Mouse (Mus musculus): ENCODE results near the gene Metap2. TPM values are rescaled to one million over a fixed set of nuclear protein-coding genes. Genes with fewer than 3 reads are reported as not detected.
A peak's percentile ranks its signal among the peaks of the same experiment; 100 is the strongest.

The Metap2 gene
- 112 and 126 TPM in 2 replicates for polyA plus RNA-seq (2015; fragmentation: Nextera tagmentation; extraction: Ambion mirVana)

DNA sequence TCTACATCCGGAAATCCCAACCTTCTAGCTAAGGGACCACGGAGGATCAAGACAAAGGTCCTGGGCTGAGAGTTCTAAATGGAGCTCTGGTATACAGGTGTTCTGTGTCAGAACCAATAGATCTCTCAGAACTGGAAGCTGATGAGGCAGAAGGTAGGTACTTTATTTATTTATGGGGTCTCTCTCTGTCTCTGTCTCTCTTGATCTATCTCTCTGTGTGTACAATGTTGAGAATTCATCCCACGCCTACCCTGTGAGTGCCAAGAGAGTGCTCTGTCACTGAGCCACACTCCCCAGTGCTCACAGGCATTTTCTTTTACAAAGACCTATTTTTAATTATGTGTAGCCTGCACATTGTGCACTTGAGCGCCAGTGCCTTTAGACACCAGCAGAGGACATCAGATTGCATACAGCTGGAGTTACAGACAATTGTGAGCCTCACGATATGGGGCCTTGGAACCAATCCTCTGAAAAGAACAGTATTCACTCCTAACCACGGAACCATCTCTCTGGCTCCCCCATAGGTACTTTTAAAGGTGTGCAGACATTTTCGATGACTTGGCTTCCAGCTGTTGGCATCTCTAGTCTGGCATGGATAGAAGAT lies at the start of gene Metap2:
TSS of gene Metap2 (minus strand) at position 51 of the 604 bp plus-strand sequence.
- no peaks in the 10 kb centered on the region for H3K36me3 ChIP-seq (ENCODE audit: control insufficient read depth, insufficient read depth, low read length)
- no peak within 1 kb of the TSS for H3K27ac ChIP-seq (replicated peaks)
- H3K9ac ChIP-seq (ENCODE audit: low read length): no peak within 1 kb of the TSS
- no peaks in the 10 kb centered on the region for H3K9me3 ChIP-seq (ENCODE audit: control insufficient read depth, low read length)
- 63% methylated on average over 7 of the region's 7 CpGs for WGBS
- DNase-seq (ENCODE audit: low spot score) (no peak), ATAC-seq (ENCODE audit: low FRiP score, low TSS enrichment) (no peak)
- H3K4me3 ChIP-seq (ENCODE audit: low read depth, low read length): no peak within 1 kb of the TSS
- H3K4me1 ChIP-seq (replicated peaks; ENCODE audit: control insufficient read depth, insufficient read depth): no peaks in the 10 kb centered on the region
- peak; percentile 19; the same call in 1 of the 2 replicates for TF ChIP-seq CTCF (IDR thresholded peaks at IDR 0.05; ENCODE audit: low read depth)
- TF ChIP-seq EP300 (optimal IDR thresholded peaks at IDR 0.05): no peak
- H3K27me3 ChIP-seq (ENCODE audit: control insufficient read depth, insufficient read depth, low read length): no peaks in the 10 kb centered on the region
- H3K4me2 ChIP-seq (replicated peaks; ENCODE audit: low read depth): no peak within 1 kb of the TSS

DNA sequence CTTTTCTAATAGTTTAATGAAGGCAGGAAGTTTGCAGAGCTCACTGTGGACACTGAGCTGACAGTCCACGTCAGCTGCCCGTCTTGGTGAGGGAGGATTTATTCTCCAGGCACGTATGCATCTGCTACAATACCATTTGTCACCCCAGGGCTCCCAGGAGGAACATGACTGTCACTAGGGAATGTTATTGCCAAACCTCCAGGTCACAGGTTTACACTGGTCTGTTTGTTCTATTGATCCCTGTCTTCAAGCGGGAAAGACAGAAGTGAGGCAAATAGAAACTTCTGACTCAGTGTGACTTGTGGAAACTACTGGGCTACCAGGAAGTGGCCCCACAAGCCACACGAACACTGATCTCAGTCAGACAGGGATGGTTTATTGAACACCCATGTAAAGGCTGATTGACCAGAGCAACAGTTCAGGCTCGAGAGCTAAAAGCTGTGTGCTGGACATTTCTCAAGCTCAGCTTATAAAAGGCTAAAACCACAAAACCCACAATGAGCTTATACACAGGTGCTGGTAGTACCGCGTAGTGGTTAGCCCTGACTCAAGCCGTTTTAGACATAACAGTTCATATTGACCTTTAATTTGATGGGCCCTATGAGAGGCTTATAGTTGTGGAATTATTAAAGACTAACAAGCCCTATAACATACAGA lies 49.1 kb upstream of the Metap2 start:
- Histone ChIP-seq H3K27ac (replicated peaks) (no peak overlapping the region), H3K9me3 (ENCODE audit: control insufficient read depth, low read length) (no peaks in the 10 kb centered on the region), H3K4me3 (ENCODE audit: low read depth, low read length) (no peak overlapping the region), H3K36me3 (ENCODE audit: control insufficient read depth, insufficient read depth, low read length) (no peaks in the 10 kb centered on the region), H3K4me1 (replicated peaks; ENCODE audit: control insufficient read depth, insufficient read depth) (no peaks in the 10 kb centered on the region; the same call in 1 of the 2 replicates), H3K27me3 (ENCODE audit: control insufficient read depth, insufficient read depth, low read length) (no peaks in the 10 kb centered on the region), H3K9ac (ENCODE audit: low read length) (no peak overlapping the region), H3K4me2 (replicated peaks; ENCODE audit: low read depth) (no peak overlapping the region)
- WGBS: 49% methylated on average over 9 of the region's 9 CpGs
- ATAC-seq (ENCODE audit: low FRiP score, low TSS enrichment) (0 out of 2 replicates have a peak, but pooled peaks have one; percentile 26), DNase-seq (ENCODE audit: low spot score) (no peak)
- TF ChIP-seq CTCF (IDR thresholded peaks at IDR 0.05; ENCODE audit: low read depth) (no peak), EP300 (optimal IDR thresholded peaks at IDR 0.05) (no peak)

- TF ChIP-seq EP300 (optimal IDR thresholded peaks at IDR 0.05) (no peak), CTCF (IDR thresholded peaks at IDR 0.05; ENCODE audit: low read depth) (peak; percentile 87)
- H3K9ac ChIP-seq (ENCODE audit: low read length): no peak overlapping the region
- no peaks in the 10 kb centered on the region for H3K9me3 ChIP-seq (ENCODE audit: control insufficient read depth, low read length)
- H3K4me2 ChIP-seq (replicated peaks; ENCODE audit: low read depth): no peak overlapping the region
- no peak overlapping the region for H3K27ac ChIP-seq (replicated peaks)
- ATAC-seq (ENCODE audit: low FRiP score, low TSS enrichment) (peak; percentile 66; the same call in 1 of the 2 replicates), DNase-seq (ENCODE audit: low spot score) (peak; percentile 19)
- H3K4me3 ChIP-seq (ENCODE audit: low read depth, low read length): no peak overlapping the region
- no peaks in the 10 kb centered on the region for H3K36me3 ChIP-seq (ENCODE audit: control insufficient read depth, insufficient read depth, low read length)
- no peaks in the 10 kb centered on the region; the same call in 1 of the 2 replicates for H3K4me1 ChIP-seq (replicated peaks; ENCODE audit: control insufficient read depth, insufficient read depth)
- 9% methylated on average over 4 of the region's 4 CpGs for WGBS
- H3K27me3 ChIP-seq (ENCODE audit: control insufficient read depth, insufficient read depth, low read length): no peaks in the 10 kb centered on the region
Observed at GRCm38 (mm10) chr10:93945364-93945763, 48.5 kb upstream of the Metap2 start.

DNA sequence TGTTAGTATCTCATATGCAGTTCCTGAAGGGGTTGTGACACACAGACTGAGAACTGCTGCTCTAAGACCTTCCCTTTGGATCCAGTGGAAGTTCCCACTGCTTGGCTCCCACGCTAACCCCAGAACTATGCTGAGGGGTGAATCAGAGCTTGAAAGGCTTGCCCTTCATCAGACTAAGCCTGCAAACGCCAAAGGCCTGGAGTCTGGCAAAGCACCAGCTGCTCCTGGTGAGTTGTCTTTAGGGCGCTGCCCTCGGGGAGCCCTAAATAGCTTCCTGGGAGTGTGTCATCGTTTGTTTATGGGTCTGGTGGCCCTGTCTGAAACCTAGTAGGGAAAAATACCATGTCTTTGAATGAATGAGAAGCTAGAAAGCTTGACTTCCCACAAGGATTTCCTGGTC lies 47.3 kb upstream of the Metap2 start:
- peak; percentile 22 for DNase-seq (ENCODE audit: low spot score)
- Histone ChIP-seq H3K4me1 (replicated peaks; ENCODE audit: control insufficient read depth, insufficient read depth) (no peaks in the 10 kb centered on the region; the same call in 1 of the 2 replicates), H3K27ac (replicated peaks) (0 out of 2 replicates have a peak overlapping the region, but pooled peaks have one; percentile 8), H3K9ac (ENCODE audit: low read length) (no peak overlapping the region), H3K4me2 (replicated peaks; ENCODE audit: low read depth) (no peak overlapping the region), H3K27me3 (ENCODE audit: control insufficient read depth, insufficient read depth, low read length) (no peaks in the 10 kb centered on the region), H3K4me3 (ENCODE audit: low read depth, low read length) (no peak overlapping the region), H3K36me3 (ENCODE audit: control insufficient read depth, insufficient read depth, low read length) (no peaks in the 10 kb centered on the region), H3K9me3 (ENCODE audit: control insufficient read depth, low read length) (no peaks in the 10 kb centered on the region)
- 0 out of 2 replicates have a peak, but pooled peaks have one; percentile 51 for ATAC-seq (ENCODE audit: low FRiP score, low TSS enrichment)
- WGBS: 23% methylated on average over 5 of the region's 5 CpGs
- TF ChIP-seq EP300 (optimal IDR thresholded peaks at IDR 0.05) (no peak), CTCF (IDR thresholded peaks at IDR 0.05; ENCODE audit: low read depth) (no peak)

DNA sequence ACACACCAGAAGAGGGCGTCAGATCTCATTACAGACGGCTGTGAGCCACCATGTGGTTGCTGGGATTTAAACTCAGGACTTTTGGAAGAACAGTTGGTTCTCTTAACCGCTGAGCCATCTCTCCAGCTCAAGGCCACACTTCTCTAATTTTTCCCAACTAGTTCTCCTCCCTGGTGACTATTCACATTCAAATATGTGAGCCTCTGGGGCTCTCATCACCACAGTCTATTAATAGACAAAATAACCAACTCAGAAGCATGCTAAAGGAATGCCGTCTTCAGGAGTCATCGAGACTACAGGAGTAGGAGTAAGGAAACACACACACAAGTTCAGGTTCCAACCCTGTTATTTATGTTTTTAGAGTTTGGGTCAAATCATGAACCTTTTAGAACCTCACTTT lies 43.4 kb upstream of the Metap2 start:
- Histone ChIP-seq H3K4me1 (replicated peaks; ENCODE audit: control insufficient read depth, insufficient read depth) (no peaks in the 10 kb centered on the region; the same call in 1 of the 2 replicates), H3K9me3 (ENCODE audit: control insufficient read depth, low read length) (no peaks in the 10 kb centered on the region), H3K27ac (replicated peaks) (no peak overlapping the region), H3K4me3 (ENCODE audit: low read depth, low read length) (no peak overlapping the region), H3K9ac (ENCODE audit: low read length) (no peak overlapping the region), H3K36me3 (ENCODE audit: control insufficient read depth, insufficient read depth, low read length) (no peaks in the 10 kb centered on the region), H3K27me3 (ENCODE audit: control insufficient read depth, insufficient read depth, low read length) (no peaks in the 10 kb centered on the region), H3K4me2 (replicated peaks; ENCODE audit: low read depth) (no peak overlapping the region)
- DNase-seq (ENCODE audit: low spot score) (no peak), ATAC-seq (ENCODE audit: low FRiP score, low TSS enrichment) (no peak)
- TF ChIP-seq EP300 (optimal IDR thresholded peaks at IDR 0.05) (no peak), CTCF (IDR thresholded peaks at IDR 0.05; ENCODE audit: low read depth) (no peak)
- 73% methylated on average over 5 of the region's 5 CpGs for WGBS

DNA sequence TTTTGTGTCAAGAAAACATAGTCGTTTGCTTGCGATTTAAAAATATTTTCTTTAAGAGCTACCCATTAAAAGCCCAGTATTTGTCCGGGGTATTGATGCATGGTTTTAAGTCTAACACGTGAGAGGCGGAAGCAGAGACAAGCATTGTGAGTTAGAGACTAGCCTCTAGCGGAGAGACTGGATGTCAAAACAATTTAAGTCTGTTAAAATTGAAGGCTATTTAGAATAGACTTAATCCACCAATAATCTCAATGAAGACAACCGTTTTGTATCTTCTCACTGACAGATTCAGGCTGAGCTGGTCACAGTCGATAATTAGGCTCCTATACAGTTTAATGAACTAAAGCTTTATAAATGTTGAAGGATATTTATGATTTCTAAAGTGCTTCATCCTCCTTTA lies 42.8 kb upstream of the Metap2 start:
- H3K4me2 ChIP-seq (replicated peaks; ENCODE audit: low read depth): no peak overlapping the region
- 72% methylated on average over 8 of the region's 8 CpGs for WGBS
- H3K4me1 ChIP-seq (replicated peaks; ENCODE audit: control insufficient read depth, insufficient read depth): no peaks in the 10 kb centered on the region; the same call in 1 of the 2 replicates
- DNase-seq (ENCODE audit: low spot score): no peak
- no peaks in the 10 kb centered on the region for H3K27me3 ChIP-seq (ENCODE audit: control insufficient read depth, insufficient read depth, low read length)
- H3K4me3 ChIP-seq (ENCODE audit: low read depth, low read length): no peak overlapping the region
- no peaks in the 10 kb centered on the region for H3K36me3 ChIP-seq (ENCODE audit: control insufficient read depth, insufficient read depth, low read length)
- TF ChIP-seq EP300 (optimal IDR thresholded peaks at IDR 0.05) (no peak), CTCF (IDR thresholded peaks at IDR 0.05; ENCODE audit: low read depth) (no peak)
- no peak for ATAC-seq (ENCODE audit: low FRiP score, low TSS enrichment)
- no peak overlapping the region for H3K9ac ChIP-seq (ENCODE audit: low read length)
- no peak overlapping the region for H3K27ac ChIP-seq (replicated peaks)
- no peaks in the 10 kb centered on the region for H3K9me3 ChIP-seq (ENCODE audit: control insufficient read depth, low read length)

Data from stomach, postnatal 0 days (tissue).